Mouse (Mus musculus) G1E (cell line): ENCODE measurements around the gene Arfgap1.

Experiments used
- CTCF ChIP-seq: IDR thresholded peaks from 2 replicates; pipeline ENCODE4 v1.5.1; 2012; ENCODE audit warnings: low read depth, low read length, inconsistent platforms, mixed read lengths
- GATA1 ChIP-seq: IDR thresholded peaks from 2 replicates; pipeline ENCODE4 v1.6.1; 2012; ENCODE audit warnings: borderline replicate concordance, low read length, inconsistent platforms, mixed read lengths
- POLR2AphosphoS5 ChIP-seq: IDR thresholded peaks from 2 replicates; pipeline ENCODE4 v1.6.1; 2012; ENCODE audit warnings: low read depth, low read length, inconsistent platforms; ENCODE audit not compliant: insufficient replicate concordance
- TAL1 ChIP-seq: conservative IDR thresholded peaks from 2 replicates; pipeline ENCODE4 v1.6.1; 2012; ENCODE audit warnings: low read depth, low read length, inconsistent platforms, mixed read lengths

GRCm38 (mm10) chr2:180925176-180925575, 41.8 kb upstream of the Arfgap1 start:
- peak; percentile 94 for TF ChIP-seq CTCF
- TF ChIP-seq GATA1: no peak
- TF ChIP-seq TAL1: no peak
- no peak for TF ChIP-seq POLR2AphosphoS5
